Mouse (Mus musculus) kidney, postnatal 10 days (tissue): ENCODE results near the gene Plekhh2.

Source experiments
- DNase-seq: peaks from one replicate; pipeline ENCODE4 v3.0.0; 2021; ENCODE audit warnings: mixed read lengths

The Plekhh2 gene

DNA sequence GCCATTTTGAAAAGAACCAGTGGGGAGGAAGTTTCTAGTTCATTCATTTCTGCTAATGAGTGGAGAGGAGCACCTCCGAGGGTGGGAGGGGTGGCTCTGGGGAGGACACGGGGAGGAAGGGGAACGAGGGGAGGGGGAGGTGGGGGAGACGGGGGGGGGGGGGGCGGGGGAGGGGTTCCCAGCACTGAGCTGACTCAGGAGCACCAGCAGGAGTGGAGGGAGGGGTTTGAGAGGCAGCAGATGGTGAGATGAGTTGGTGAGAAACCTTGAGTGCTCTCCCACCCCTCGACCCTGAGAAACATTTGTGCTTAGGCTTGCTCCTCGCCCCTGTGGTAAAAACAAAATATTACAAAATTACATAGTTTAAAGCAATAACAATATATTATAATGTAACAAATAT, 134.2 kb downstream of the Plekhh2 start:
- peak; percentile 3 for DNase-seq

DNA sequence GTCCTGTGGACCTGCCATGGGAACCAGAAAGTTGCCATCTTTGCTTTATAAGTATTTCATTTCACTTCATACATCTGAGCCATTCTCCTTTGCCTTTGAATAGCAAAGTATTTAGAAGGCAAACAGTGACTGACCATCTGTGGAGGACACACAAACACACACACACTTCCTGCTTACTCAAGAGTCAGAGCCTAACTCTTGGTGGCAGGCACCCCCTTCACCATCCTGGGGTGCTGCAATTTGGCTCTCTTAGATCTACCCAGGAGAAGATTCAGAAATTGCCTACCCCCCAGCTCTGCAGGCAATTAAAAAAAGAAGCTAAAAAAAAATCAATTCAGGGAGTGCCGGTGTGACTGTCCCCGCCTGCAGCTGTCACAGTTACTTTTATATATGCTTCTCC, 134.8 kb downstream of the Plekhh2 start:
- no peak for DNase-seq

DNA sequence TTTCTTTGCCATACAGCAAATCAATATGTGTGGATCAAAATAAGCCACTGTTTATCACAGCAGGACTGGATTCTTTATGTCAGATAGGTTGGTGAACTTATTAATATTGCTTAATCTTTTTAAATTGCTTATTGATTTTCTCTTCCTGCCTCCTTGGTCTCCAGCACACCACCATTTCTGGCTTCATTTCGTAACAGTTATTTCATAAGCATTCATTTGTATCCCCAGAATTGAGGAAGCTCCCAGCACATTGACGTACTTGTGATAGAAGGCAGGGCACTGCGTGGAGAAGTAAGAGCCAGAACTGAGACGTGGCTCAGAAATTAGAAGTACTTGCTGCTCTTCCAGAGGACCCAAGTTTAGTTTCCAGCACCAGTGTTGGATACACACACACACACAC, 135.9 kb downstream of the Plekhh2 start:
- no peak for DNase-seq

DNA sequence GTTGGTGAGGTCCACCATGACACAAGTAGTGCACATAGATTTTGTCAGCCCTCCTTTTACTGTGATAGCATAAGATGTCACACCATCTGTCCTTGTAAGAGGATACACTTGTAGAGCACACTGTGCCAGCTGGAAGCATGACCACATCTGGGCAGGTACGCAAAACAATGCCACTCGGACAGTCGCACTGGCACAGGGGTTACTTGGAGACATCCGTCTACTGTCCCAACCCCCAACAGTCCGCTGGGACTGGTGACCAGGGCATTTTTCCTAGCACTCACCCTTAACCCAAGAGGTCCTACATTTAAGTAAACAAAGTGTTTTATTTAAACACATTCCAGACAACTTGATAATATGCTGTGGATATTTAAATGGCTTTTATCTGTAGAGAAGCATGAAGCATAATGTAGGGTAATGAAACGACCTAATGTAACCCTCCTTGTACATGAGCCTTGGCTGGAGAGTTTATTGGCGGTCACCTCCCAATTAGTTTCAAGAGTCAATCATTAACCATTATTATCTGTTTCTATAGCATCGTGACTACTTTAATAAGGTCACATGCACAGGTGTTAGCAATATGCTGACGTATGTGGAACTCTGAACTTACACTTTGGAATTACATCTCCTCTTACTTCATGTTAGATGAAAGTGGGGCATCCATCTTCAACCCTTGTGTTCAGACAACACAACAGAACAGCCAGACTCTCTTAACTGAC, 138.8 kb downstream of the Plekhh2 start:
- DNase-seq, result peak; percentile 4

DNA sequence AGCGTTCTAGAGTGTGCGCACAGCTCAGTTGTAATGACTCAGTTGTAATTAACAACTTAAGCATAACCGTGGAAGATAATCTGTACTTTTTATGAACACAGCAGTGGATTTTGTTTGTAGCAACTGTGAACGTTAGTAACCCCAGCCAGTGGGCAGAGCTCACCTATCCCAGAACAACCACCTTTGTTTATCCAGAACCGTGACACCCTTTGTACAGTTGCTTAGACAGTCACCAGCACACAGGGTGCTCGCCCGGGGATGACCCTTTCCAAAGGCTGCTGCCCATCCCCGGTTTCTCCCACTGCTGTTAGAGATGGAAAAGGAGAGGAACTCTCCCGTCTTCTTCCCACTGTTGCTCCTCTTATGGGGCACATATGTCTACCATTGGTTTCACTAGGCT, 141.8 kb downstream of the Plekhh2 start:
- no peak for DNase-seq

DNA sequence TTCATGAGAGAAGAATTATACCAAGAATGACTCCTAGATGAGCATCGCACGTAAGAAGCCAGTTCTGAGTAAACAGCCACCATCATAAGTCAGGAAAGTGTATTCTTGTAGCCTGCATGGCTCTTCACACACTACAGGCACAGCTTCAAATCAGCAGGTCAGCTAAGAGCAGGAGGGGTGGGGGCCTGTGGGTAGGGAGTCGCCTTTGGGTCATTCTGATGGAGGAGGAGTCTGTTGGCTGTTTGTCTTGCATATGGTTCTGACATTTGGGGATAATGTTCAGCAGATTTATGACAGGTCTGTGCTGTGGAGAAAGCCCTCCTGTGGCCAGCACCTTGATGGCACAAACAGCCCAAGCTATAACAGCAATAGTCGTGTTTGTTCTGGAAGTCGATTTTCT, 144.5 kb downstream of the Plekhh2 start:
- DNase-seq, result no peak

DNA sequence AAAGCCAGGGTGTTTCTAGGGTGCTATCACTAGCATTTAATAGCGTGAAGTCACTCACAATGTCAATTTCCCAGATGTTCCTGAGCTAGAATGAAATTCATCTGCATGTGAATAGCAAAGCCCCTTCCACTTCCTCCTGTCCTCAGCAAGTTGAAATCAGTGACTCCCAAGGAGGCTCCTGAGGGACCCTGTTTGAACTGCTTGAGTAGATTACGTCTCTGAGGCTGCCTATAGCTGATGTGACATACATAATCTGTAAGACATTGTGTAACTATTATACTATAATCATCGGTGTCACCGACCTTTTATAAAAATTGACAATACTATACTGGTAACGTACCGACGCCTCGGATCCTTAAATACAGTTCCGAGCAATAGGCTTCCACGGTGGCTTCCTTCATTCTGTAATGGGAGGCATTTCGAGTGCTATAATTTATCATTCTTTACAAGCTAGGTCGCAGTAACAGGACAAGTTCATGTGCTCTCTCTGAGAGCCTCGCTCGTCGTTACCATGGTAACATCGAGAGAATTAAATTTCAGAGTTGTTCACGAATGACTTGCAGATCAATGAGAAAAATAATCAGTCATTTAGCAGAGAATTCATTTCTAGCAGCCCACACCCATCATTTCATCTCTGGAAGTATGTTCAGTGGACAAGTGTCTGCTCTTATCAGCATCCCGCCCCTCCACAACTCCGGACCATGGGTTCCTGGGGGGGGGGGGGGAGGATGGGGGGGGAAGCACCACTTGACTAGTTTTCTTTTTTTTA, 145.1 kb downstream of the Plekhh2 start:
- DNase-seq, result no peak

DNA sequence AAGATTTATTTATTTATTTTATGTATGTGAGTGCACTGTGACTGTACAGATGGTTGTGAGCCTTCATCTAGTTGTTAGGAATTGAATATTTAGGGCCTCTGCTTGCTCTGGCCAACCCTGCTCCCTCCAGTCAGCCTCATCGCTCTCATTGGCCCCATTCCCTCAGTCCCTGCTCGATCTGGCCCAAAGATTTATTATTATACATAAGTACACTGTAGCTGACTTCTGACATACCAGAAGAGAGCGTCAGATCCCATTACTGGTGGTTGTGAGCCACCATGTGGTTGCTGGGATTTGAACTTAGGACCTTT, 145.7 kb downstream of the Plekhh2 start:
- DNase-seq, result no peak

DNA sequence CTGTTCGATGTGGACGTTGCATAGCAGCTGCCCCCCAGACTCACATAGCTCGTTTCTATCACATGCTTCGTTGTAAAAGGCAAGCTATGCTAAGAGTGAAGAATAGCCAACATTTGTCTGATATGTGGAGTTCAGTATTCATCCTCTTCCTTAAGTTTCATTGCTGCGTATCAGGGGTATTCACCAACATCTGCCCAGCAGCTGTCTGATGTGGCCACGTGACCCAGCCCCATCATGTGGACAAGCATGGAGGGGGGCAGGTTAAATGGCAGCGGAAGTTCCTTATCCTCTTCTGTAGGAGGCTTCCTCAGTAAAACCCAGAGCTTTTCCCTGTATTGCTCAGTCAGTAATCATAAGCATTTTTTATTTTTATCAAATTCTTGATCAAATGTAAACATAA, 146.1 kb downstream of the Plekhh2 start:
- no peak for DNase-seq

DNA sequence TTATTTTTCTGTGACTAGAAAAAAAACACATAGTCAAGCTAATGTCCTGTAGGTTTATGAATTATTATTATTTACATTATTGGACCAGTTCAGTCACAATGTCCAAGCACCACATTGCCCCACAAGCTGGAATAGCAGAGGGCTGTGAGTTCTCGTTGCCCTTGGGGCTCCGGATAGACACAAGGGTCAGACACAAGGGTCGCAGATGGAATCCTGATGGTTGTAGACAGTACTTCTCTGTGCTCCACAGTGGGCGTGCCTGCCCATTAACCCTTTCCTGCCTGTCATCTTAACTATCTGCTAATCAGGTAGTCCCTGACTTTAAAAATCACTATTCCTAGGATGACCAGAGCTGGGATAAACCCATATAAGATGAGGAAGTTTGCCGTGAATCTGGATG, 146.5 kb downstream of the Plekhh2 start:
- no peak for DNase-seq

DNA sequence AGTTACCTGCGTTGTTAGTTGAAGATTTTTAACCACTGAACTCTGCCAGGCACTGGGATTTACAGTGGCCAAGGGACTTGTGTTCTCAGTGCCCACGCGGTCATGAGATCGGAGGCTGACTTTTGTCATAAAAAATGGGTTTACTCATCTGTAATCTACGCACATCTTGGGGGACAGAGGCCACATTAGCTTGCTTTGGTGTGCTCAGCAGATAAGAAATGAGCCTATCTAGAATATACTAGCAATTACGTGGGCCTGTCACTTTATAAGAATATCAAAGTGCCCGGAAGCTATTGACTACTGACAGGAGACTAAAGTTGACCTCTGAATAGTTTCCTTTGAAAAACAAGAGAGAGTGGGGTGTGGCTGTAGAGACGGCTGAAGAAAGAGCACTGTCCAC, 147.3 kb downstream of the Plekhh2 start:
- no peak for DNase-seq

DNA sequence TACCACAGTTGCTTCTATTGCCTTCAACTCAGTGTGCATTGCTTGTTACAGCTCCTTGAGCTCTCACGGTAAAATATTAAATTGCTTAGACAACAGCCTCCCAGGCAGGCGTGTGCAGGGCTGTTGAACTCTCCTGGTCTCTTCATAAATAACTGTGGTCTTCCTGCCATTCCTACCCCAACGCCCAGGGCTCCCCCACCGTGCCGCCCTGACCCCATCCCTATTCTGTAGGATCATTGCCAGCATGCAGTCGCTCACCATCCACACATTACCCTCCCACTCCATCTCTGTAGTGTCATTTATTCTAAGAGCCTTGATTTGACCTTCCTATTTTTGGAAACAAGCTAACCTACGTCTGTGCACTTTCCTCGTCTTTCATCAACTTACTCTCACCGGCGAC, 153.4 kb downstream of the Plekhh2 start:
- DNase-seq, result no peak

DNA sequence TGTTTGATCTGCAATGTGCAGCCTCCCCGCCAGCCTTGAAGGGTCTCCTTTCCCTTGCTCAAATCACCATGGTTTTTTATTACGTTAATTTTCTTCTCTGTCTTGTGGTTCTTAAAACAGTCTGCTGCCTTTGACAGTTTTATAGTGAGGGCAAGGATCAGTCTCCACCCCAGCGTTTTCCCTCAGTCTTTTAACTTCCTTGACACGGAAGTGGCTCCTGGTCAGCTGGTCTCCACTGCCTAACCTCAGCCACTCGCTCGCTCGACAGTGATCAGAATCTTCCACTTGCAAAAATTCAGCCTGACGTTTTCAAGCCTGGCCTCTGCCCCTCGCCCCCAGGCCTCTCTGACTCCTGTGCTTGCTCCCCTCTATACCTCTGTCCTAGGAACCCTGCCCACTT, 154.0 kb downstream of the Plekhh2 start:
- peak; percentile 44 for DNase-seq

DNA sequence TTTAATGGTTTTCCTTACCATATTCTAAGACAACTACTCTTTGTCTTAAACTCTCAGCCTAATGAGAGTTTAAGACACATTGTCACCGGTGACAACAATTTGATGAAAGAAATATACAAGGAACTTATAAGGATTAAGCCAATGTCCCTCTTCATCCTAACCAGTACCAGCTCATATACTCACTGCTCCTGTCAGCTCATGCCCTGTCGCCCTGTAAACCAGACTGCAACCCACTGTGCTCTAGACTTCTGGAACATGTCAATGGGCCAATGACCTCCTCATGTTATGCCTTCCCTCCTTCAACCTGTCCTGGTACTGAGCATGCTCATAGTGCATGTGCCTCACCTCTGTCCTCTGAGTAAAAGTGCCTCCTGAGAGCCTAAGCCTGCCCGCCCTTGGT, 156.2 kb downstream of the Plekhh2 start:
- no peak for DNase-seq
